Mouse (Mus musculus) thymus, adult 2 months (tissue): ENCODE results near the gene Gnat1.

Experiments
- CTCF ChIP-seq: fragments of 200-500 bp; IDR thresholded peaks from 2 replicates; pipeline ENCODE4 v1.5.1; 2012; ENCODE audit warnings: mild to moderate bottlenecking, control low read depth, low read length, moderate library complexity, borderline replicate concordance; ENCODE audit not compliant: control insufficient read depth, poor library complexity, insufficient read depth; ENCODE audit errors: extremely low read depth
- POLR2A ChIP-seq: fragments of 200-500 bp; IDR thresholded peaks from 2 replicates; pipeline ENCODE4 v1.6.1; 2012; ENCODE audit warnings: mild to moderate bottlenecking, low read length, control low read depth, moderate library complexity; ENCODE audit not compliant: control insufficient read depth, poor library complexity, insufficient read depth; ENCODE audit errors: extremely low read depth

- no peak for TF ChIP-seq CTCF
- no peak for TF ChIP-seq POLR2A
Observed at GRCm38 (mm10) chr9:107669480-107669945, 10.0 kb downstream of the Gnat1 start, which contains the start of gene Slc38a3.
